Mouse (Mus musculus): Measurements from ENCODE around the gene Slc23a2.

Gene Slc23a2

GRCm38 (mm10) chr2:132021616-132022015 is 123.3 kb downstream of the Slc23a2 start:
- no peak for DNase-seq (ENCODE audit: low read depth, low spot score)

GRCm38 (mm10) chr2:132020991-132021541 is 123.8 kb downstream of the Slc23a2 start:
- DNase-seq (ENCODE audit: low read depth, low spot score), result no peak

- no peak for DNase-seq (ENCODE audit: low read depth, low spot score)
Measured at GRCm38 (mm10) chr2:132020420-132020819, 124.5 kb downstream of the Slc23a2 start.

GRCm38 (mm10) chr2:132019372-132019811 is 125.5 kb downstream of the Slc23a2 start:
- no peak for DNase-seq (ENCODE audit: low read depth, low spot score)

- no peak for DNase-seq (ENCODE audit: low read depth, low spot score)
Measured at GRCm38 (mm10) chr2:132018156-132018555, 126.8 kb downstream of the Slc23a2 start.

- no peak for DNase-seq (ENCODE audit: low read depth, low spot score)
Measured at GRCm38 (mm10) chr2:132017611-132018010, 127.3 kb downstream of the Slc23a2 start.

GRCm38 (mm10) chr2:132016034-132016433 is 128.9 kb downstream of the Slc23a2 start:
- no peak for DNase-seq (ENCODE audit: low read depth, low spot score)

- no peak for DNase-seq (ENCODE audit: low read depth, low spot score)
Measured at GRCm38 (mm10) chr2:132013152-132013551, 131.8 kb downstream of the Slc23a2 start.

- no peak for DNase-seq (ENCODE audit: low read depth, low spot score)
Measured at GRCm38 (mm10) chr2:132010781-132011180, 134.1 kb downstream of the Slc23a2 start.

GRCm38 (mm10) chr2:132008186-132008585 is 136.7 kb downstream of the Slc23a2 start:
- no peak for DNase-seq (ENCODE audit: low read depth, low spot score)

GRCm38 (mm10) chr2:132007475-132007819 is 137.5 kb downstream of the Slc23a2 start:
- DNase-seq (ENCODE audit: low read depth, low spot score), result no peak

- DNase-seq (ENCODE audit: low read depth, low spot score), result no peak
Measured at GRCm38 (mm10) chr2:132006561-132007474, 138.1 kb downstream of the Slc23a2 start.

GRCm38 (mm10) chr2:132005445-132005844 is 139.5 kb downstream of the Slc23a2 start:
- no peak for DNase-seq (ENCODE audit: low read depth, low spot score)

GRCm38 (mm10) chr2:132004495-132005136 is 140.3 kb downstream of the Slc23a2 start:
- DNase-seq (ENCODE audit: low read depth, low spot score), result no peak

GRCm38 (mm10) chr2:132003916-132004315 is 141.0 kb downstream of the Slc23a2 start:
- DNase-seq (ENCODE audit: low read depth, low spot score), result no peak

Data from forelimb bud, embryonic 11.5 days (tissue).